Mouse (Mus musculus): ENCODE measurements around the gene Dbndd2. TPM values are rescaled to one million over a fixed set of nuclear protein-coding genes. Genes with fewer than 3 reads are reported as not detected.

Dbndd2 gene
- polyA plus RNA-seq, 1 experiment from 2014 or later = 3.2 TPM

DNA sequence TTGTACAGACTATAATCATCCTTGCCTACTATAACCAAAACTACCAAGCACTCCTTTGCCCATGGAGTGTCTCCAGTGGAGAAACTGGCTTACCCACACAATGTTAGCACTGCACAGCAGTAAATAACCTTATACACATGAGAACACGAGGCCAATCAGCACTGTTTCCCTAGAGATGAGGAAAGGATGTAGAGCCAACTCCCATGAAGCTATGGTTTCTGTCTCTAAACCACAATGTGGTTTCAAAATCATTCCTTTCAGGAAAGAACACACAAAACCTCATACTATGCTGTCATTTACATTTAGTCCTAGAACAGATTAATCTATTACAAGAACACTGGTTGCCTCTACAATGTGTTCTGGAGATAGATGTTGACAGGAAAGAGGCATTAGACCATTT, 10.4 kb downstream of the Dbndd2 start:
- no peak for DNase-seq (ENCODE audit: low spot score)
- Histone ChIP-seq H3K9me3 (replicated peaks) (no peaks in the 10 kb centered on the region), H3K36me3 (peaks cover 22% of the 10 kb centered on the region), H3K4me3 (peak overlapping the region; percentile 92), H3K4me1 (peaks cover 17% of the 10 kb centered on the region), H3K27me3 (ENCODE audit: low read depth, poor library complexity, severe bottlenecking) (no peaks in the 10 kb centered on the region), H3K27ac (replicated peaks) (no peak overlapping the region)
- 54% methylated on average over 1 of the region's 1 CpGs for WGBS

DNA sequence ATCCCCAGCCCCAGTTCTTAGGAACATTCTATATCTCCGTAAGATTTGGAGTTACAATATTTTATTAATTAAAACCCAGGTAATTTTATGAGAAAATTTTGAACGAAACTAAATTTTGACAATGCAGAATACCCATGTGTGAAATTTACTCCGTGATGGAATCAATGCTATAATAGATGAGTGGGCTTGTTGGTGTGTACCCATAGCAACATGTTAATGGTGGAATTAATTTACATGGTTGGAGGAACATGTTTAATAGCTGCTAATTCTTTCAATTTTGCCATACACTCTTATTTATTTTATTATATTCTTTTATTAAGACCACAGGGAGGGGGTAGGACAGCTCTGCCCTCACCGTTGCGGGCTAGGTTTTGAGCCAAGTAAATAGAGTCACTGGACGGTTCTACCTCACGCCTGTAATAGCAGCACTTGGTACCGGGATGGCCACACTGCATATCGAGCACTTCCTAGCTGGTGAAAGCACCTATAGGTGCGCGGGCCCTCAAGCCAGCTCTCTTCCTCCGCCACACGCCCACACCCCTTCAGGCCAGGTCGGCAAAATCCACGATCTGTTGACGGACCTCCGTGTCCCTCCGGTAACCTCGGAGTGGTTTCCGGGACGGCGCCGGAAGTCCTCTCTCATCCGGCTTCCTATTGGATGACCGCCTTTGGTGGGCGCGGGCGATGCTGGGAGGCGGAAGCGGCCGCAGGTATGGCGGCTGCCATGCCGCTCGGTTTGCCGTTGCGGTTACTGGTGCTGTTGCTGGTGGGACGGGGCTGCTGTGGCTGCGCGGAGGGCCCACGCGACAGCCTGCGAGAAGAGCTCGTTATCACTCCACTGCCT, 11.2 kb downstream of the Dbndd2 start, which contains the start of gene Pigt:
Gene Pigt (plus strand): TSS at position 674 of the 844 bp plus-strand sequence.
- 4% methylated on average over 43 of the region's 43 CpGs for WGBS
- DNase-seq (ENCODE audit: low spot score) = peak; percentile 88
- Histone ChIP-seq H3K4me1 (peaks cover 17% of the 10 kb centered on the region), H3K36me3 (peaks cover 30% of the 10 kb centered on the region), H3K9me3 (replicated peaks) (no peaks in the 10 kb centered on the region), H3K27ac (replicated peaks) (peak within 1 kb of the TSS; percentile 86), H3K27me3 (ENCODE audit: low read depth, poor library complexity, severe bottlenecking) (no peaks in the 10 kb centered on the region), H3K4me3 (peak within 1 kb of the TSS; percentile 92)

DNA sequence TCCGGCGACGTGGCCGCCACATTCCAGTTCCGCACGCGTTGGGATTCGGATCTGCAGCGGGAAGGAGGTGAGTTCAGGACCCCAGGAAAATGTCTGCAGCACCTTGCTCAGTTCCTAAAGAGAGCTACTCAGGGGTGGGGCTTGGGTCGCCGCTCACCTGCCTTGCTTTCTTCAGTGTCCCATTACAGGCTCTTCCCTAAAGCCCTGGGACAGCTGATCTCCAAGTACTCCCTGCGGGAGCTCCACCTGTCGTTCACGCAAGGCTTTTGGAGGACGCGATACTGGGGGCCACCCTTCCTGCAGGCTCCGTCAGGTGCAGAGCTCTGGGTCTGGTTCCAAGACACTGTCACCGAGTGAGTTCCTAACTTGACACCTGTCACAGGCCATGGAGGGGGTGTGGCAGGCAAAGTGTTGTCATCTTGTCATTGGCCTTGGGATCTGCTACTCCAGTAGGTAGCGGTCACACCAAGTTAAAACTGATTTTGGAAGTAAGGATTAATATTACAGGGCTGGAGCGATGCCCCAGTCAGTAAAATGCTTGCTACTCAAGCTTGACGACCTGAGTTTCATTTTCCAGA, 11.9 kb downstream of the Dbndd2 start:
- Histone ChIP-seq H3K4me1 (peaks cover 17% of the 10 kb centered on the region), H3K36me3 (peaks cover 37% of the 10 kb centered on the region), H3K4me3 (peak overlapping the region; percentile 92), H3K9me3 (replicated peaks) (no peaks in the 10 kb centered on the region), H3K27ac (replicated peaks) (peak overlapping the region; percentile 86), H3K27me3 (ENCODE audit: low read depth, poor library complexity, severe bottlenecking) (no peaks in the 10 kb centered on the region)
- DNase-seq (ENCODE audit: low spot score) = no peak
- WGBS = 5% methylated on average over 21 of the region's 21 CpGs

DNA sequence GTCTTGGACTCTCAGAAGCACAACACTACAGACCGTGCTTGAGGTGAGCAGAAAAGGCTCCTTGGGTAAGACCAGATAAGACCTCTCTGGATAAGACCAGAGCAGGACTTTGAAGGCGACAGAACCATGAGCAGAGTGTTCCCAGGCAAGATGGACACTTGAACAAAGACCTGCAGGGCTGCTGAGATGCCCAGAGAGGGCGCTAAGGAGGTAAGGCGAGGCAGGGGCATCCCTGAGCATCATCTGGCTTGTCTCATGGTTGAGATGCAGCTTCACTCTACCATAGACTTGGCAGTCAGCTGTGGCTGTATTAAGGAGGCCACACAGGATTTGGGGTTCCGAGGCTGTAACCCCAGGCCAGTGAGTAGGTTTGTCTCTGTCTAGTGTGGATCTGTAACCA, 13.4 kb downstream of the Dbndd2 start:
- no peak overlapping the region for H3K4me3 ChIP-seq
- H3K9me3 ChIP-seq (replicated peaks) = peaks cover 5% of the 10 kb centered on the region; the same call in 1 of the 2 replicates
- no peak overlapping the region for H3K27ac ChIP-seq (replicated peaks)
- DNase-seq (ENCODE audit: low spot score) = no peak
- peaks cover 52% of the 10 kb centered on the region for H3K36me3 ChIP-seq
- 73% methylated on average over 5 of the region's 5 CpGs for WGBS
- H3K4me1 ChIP-seq = peaks cover 17% of the 10 kb centered on the region
- no peaks in the 10 kb centered on the region for H3K27me3 ChIP-seq (ENCODE audit: low read depth, poor library complexity, severe bottlenecking)

DNA sequence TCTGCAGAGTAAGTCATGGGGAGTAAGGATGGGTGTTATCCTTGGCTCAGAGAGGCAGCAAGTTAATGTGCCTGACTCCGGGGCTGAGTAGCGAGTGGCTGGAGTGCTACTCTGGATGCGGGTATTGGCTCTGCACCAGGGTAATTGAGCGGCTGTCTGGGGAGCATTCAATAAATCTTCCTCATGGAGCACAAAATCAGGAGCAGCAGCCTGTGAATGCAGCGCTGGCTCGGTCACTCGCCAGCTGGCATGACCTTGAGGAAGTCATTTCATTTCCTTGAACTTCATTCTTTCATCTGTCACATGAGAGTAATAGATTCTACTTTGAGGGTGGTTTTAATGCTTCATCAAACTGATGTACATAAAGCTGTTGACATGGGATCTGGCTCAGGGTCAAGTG, 14.6 kb downstream of the Dbndd2 start:
- Histone ChIP-seq H3K27me3 (ENCODE audit: low read depth, poor library complexity, severe bottlenecking) (no peaks in the 10 kb centered on the region), H3K4me1 (peaks cover 17% of the 10 kb centered on the region), H3K27ac (replicated peaks) (no peak overlapping the region), H3K9me3 (replicated peaks) (peaks cover 12% of the 10 kb centered on the region), H3K4me3 (no peak overlapping the region), H3K36me3 (peaks cover 64% of the 10 kb centered on the region)
- WGBS = 94% methylated on average over 7 of the region's 7 CpGs
- DNase-seq (ENCODE audit: low spot score) = no peak

DNA sequence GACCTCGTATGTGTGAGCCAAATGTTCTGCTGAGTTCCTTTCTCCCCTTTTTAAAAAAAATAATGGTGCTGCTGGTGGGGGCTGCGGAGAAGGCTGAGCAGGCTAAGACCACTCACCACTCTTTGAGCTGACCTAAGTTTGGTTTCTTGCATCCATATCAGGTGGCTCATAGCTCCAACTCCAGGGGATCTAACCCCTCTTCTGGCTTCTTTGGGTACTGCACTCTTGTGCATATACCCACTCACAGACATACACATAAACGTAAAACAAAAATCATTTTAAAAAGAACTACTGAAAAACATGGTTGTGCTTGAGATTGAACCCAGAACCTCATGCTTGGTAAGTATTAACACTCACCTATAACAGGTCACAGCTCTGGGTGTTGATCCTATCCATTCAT, 19.0 kb downstream of the Dbndd2 start:
- WGBS = 96% methylated on average over 3 of the region's 3 CpGs
- DNase-seq (ENCODE audit: low spot score) = no peak
- Histone ChIP-seq H3K9me3 (replicated peaks) (peaks cover 12% of the 10 kb centered on the region), H3K27ac (replicated peaks) (no peak overlapping the region), H3K36me3 (peaks cover 80% of the 10 kb centered on the region), H3K27me3 (ENCODE audit: low read depth, poor library complexity, severe bottlenecking) (no peaks in the 10 kb centered on the region), H3K4me1 (no peaks in the 10 kb centered on the region), H3K4me3 (no peak overlapping the region)

DNA sequence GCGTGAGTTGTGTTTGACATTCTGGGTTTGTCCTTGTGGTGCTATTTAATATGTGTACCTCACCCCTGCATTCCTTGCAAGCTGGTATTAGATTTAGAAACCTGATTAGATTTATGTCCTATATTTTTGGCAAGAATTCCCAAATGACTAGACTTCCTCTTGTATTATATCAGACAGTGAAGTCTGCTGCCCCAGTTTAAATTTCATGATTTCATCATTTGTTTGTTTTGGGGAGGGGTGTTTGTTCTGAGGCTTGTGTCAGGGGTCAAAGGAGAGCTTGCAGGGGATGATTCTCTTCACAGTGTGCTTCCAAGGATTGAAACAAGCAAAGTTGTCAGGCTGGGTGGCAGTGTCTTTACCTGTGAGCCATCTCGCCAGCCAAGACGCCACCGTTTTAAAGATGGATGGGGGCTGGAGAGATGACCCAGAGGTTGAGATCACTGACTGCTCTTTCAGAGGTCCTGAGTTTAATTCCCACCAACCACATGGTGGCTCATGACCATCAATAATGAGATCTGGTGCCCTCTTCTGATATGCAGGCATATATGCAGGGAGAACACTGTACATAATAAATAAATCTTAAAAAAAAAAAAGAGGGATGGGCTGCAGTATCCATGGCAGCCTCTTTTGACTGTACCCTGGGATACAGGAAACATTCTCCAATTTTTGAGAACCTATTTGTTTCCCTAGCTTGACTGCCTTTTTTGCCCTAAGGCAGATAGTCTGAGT, 19.9 kb downstream of the Dbndd2 start:
- Histone ChIP-seq H3K4me1 (no peaks in the 10 kb centered on the region), H3K27ac (replicated peaks) (no peak overlapping the region), H3K9me3 (replicated peaks) (peaks cover 12% of the 10 kb centered on the region), H3K4me3 (no peak overlapping the region), H3K36me3 (peaks cover 71% of the 10 kb centered on the region), H3K27me3 (ENCODE audit: low read depth, poor library complexity, severe bottlenecking) (no peaks in the 10 kb centered on the region)
- WGBS = 94% methylated on average over 4 of the region's 4 CpGs
- no peak for DNase-seq (ENCODE audit: low spot score)

DNA sequence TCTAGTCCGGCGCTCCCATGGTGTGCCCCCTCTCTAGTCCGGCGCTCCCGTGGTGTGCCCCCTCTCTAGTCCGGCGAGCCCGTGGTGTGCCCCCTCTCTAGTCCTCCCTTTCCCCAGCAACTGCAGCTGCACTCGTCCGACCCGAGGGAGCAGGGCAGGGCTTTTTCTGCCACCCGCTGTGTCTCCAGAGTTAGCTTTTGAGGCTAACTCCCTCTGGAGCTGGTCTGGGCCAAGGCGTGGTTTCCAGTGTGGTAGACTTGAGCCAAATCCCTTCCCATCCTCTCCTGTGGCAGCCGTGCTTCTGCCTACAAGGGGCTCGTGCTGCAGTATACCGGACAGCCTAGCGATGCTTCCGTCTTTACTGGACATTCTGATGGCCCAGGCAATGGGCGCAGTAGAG, 21.9 kb downstream of the Dbndd2 start:
- Histone ChIP-seq H3K4me3 (no peak overlapping the region), H3K27me3 (ENCODE audit: low read depth, poor library complexity, severe bottlenecking) (no peaks in the 10 kb centered on the region), H3K27ac (replicated peaks) (no peak overlapping the region), H3K4me1 (peaks cover 7% of the 10 kb centered on the region; the same call in 1 of the 2 replicates), H3K36me3 (peaks cover 51% of the 10 kb centered on the region), H3K9me3 (replicated peaks) (peaks cover 12% of the 10 kb centered on the region)
- WGBS = 83% methylated on average over 19 of the region's 19 CpGs
- no peak for DNase-seq (ENCODE audit: low spot score)

DNA sequence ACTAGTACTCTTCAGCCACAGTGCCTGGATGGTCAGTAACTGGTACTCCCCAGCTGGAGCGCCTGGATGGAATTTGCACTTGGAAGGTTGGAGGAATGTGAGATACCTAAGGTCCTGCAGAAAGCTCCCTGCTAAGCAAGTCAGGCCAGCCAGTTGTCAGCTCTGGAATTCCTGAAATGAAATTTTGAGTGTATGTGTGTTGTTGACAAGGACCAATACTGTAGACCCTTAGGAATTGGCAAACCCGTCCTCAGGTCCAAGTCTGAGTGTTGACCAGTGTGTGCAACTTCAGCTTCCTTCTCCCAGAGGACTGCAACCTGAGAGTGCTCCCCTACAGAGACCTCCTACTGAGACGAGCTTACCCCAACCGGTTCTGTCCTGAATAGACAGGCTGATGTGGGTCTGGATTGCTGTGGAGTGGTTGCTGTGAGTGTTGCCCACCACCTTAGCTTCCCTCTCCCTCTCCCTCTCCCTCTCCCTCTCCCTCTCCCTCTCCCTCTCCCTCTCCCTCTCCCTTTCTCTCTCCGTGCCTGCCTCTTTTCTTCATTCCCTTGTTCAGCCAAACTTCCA, 24.8 kb downstream of the Dbndd2 start:
- Histone ChIP-seq H3K9me3 (replicated peaks) (no peaks in the 10 kb centered on the region), H3K27me3 (ENCODE audit: low read depth, poor library complexity, severe bottlenecking) (no peaks in the 10 kb centered on the region), H3K36me3 (peaks cover 22% of the 10 kb centered on the region), H3K27ac (replicated peaks) (no peak overlapping the region), H3K4me1 (peaks cover 7% of the 10 kb centered on the region; the same call in 1 of the 2 replicates), H3K4me3 (no peak overlapping the region)
- 61% methylated on average over 5 of the region's 5 CpGs for WGBS
- DNase-seq (ENCODE audit: low spot score) = no peak

- 67% methylated on average over 11 of the region's 14 CpGs for WGBS
- Histone ChIP-seq H3K27me3 (ENCODE audit: low read depth, poor library complexity, severe bottlenecking) (no peaks in the 10 kb centered on the region), H3K4me1 (peaks cover 7% of the 10 kb centered on the region; the same call in 1 of the 2 replicates), H3K4me3 (no peak overlapping the region), H3K36me3 (peaks cover 6% of the 10 kb centered on the region), H3K9me3 (replicated peaks) (no peaks in the 10 kb centered on the region), H3K27ac (replicated peaks) (no peak overlapping the region)
- DNase-seq (ENCODE audit: low spot score) = no peak
Measured at GRCm38 (mm10) chr2:164512121-164512909, 26.4 kb downstream of the Dbndd2 start.

DNA sequence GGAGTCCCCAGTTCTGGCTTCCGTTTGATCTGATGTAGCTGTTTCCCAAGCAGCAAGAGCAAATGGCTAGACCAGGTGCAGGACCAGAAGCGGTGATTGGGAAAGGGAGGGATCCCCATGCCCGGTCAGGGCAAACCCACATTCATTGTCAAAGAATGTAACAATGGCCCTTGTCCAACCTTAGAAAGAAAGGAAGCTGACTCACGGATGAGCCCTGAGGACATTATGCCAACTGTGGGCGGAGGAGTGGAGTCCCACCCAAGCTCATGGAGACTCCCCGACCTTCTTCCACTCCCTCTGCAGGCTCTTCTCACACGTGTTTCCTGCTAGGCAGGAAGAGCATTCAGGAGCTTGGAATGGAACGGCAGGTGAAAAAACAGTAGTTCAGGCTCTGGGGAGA, 27.5 kb downstream of the Dbndd2 start:
- Histone ChIP-seq H3K4me3 (no peak overlapping the region), H3K27me3 (ENCODE audit: low read depth, poor library complexity, severe bottlenecking) (no peaks in the 10 kb centered on the region), H3K27ac (replicated peaks) (no peak overlapping the region), H3K4me1 (peaks cover 7% of the 10 kb centered on the region; the same call in 1 of the 2 replicates), H3K36me3 (no peaks in the 10 kb centered on the region), H3K9me3 (replicated peaks) (no peaks in the 10 kb centered on the region)
- no peak for DNase-seq (ENCODE audit: low spot score)
- 76% methylated on average over 8 of the region's 8 CpGs for WGBS

- no peak overlapping the region for H3K4me3 ChIP-seq
- H3K27ac ChIP-seq (replicated peaks) = no peak overlapping the region
- H3K4me1 ChIP-seq = peaks cover 7% of the 10 kb centered on the region; the same call in 1 of the 2 replicates
- DNase-seq (ENCODE audit: low spot score) = no peak
- 85% methylated on average over 3 of the region's 3 CpGs for WGBS
- no peaks in the 10 kb centered on the region for H3K36me3 ChIP-seq
- no peaks in the 10 kb centered on the region for H3K9me3 ChIP-seq (replicated peaks)
- no peaks in the 10 kb centered on the region for H3K27me3 ChIP-seq (ENCODE audit: low read depth, poor library complexity, severe bottlenecking)
Measured at GRCm38 (mm10) chr2:164514916-164515315, 29.0 kb downstream of the Dbndd2 start.

Data from midbrain, embryonic 10.5 days (tissue).